Mouse (Mus musculus) CD4-positive helper T cell, adult 2 months (primary cell): Measurements from ENCODE around the gene Fgfr2.
A peak's percentile ranks its signal among the peaks of the same experiment; 100 is the strongest.

Experiments
- DNase-seq: peaks from one replicate; pipeline ENCODE4 v3.0.0-alpha.2; 2012; ENCODE audit warnings: low read depth, missing footprints, low spot score

Fgfr2 gene

GRCm38 (mm10) chr7:132776338-132777111, 346.6 kb downstream of the Fgfr2 start:
- no peak for DNase-seq

DNA sequence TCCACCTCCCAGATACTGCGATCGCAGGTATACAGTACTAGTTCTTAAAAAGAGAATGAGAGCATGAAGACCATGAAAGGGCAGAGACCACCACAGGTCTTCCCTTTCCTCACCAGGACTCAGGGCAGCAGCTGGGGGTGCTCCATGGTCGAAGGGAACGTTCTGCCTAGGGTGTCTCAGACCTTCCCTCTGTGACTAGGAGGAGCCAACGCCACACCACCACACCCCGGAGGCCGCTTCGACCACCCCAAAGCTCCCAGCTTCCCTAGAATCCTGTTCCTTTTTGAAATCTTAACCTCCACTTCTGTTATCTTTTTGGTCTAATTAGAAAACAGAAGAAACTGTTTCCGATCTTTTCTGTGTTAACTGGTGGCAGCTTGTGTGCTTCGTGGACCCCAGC, 347.2 kb downstream of the Fgfr2 start:
- DNase-seq, result no peak

DNA sequence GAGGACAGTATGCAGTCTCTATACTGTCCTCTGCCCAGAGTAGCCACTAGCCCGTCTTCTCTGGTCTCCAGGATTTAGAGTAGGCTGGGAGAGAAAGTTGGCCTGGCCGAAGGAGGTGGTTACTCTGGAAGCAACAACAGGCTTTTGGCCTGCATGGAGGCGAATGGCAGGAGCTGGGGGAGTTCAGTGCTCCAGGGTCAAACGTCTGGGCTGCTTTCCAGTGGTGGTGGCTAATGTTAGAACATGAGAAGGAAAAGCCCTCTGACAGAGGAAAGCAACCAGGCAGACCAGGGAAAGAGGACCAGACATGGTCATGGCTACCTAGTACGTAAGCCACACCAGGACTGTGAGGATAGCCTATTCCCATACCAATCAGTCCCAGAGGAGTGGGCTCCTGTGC, 347.8 kb downstream of the Fgfr2 start:
- DNase-seq, result no peak

GRCm38 (mm10) chr7:132773011-132773705, 350.0 kb downstream of the Fgfr2 start:
- DNase-seq, result peak; percentile 79

GRCm38 (mm10) chr7:132772440-132772839, 350.7 kb downstream of the Fgfr2 start:
- peak; percentile 45 for DNase-seq

- DNase-seq, result no peak
Measured at GRCm38 (mm10) chr7:132768498-132769344, 354.4 kb downstream of the Fgfr2 start.

DNA sequence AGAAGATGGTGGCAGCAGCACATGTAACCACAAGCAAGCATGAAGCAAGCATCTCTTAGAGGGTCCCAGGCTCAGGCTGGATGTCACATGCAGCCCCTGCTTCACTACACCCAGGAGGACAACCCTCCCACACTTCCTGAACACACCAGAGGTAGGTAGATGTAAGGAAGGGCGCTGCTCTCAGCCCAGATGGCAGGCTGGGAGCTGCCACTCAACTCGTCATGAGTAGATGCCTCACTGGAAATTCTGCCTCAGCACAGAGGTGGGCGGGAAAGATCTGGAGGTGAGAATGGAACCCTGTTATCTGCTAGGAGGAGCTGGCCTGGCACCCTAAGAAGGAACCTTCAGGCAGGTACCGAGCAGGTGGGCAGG, 355.2 kb downstream of the Fgfr2 start:
- peak; percentile 75 for DNase-seq

- DNase-seq, result no peak
Measured at GRCm38 (mm10) chr7:132767233-132767998, 355.7 kb downstream of the Fgfr2 start.

DNA sequence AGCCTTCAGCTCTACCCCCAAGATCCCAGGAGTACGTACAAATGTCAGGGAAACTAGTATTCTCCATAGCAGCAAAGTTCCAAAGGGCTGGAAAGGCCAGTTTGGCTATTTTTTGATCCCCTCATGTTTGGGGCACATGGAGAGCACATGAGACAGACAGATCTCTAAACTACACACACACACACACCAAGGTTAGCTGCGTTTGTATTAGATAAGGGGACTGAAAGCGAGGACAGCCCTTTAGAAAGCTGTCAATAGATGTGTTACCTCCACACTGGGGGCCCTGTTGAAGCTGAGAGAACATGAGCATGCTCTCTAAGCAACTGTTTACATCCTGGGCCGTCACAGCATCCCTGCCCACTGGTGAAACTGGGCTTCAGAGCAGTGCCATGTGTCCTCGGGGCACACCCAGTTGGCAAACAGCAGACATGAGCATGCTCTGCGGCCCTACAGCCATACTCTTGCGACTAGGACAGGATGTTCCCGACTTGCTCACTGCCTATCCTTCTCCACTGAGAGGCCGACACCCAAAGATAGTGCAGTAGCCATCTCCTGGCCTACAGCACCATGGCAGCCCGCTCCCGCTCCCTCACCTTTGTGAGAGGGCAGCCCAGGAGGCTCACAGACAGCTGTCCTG, 356.8 kb downstream of the Fgfr2 start:
- peak; percentile 36 for DNase-seq

DNA sequence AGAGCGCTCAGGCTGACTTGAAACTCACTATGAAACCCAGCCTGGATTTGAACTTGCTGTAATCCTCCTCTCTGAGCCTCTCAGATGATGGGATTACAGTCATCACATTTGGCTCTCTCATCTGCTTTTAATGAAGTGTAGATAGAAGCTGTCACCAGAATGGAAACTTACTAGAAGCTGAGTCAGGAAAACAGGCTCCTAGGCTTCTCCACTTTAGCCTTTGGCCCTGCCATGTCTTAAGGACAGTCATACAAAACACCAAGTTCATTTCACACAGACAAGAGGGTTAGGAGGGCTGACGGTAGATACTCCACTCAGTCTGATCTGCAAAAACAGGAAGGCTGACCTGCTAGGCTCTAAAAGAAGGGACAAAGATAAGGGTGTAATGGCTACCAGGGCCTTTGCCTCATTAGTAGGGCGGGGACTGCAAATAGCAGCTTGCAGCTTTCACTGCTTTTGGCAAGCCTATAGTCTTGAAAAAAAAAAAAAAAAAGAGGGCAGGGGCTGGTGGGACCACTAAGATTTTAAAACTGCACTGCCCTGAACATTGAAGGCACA, 357.4 kb downstream of the Fgfr2 start:
- DNase-seq, result peak; percentile 44

- peak; percentile 73 for DNase-seq
Measured at GRCm38 (mm10) chr7:132764896-132765491, 358.2 kb downstream of the Fgfr2 start.

GRCm38 (mm10) chr7:132764314-132764713, 358.8 kb downstream of the Fgfr2 start:
- DNase-seq, result no peak

- DNase-seq, result no peak
Measured at GRCm38 (mm10) chr7:132763911-132764310, 359.2 kb downstream of the Fgfr2 start.

DNA sequence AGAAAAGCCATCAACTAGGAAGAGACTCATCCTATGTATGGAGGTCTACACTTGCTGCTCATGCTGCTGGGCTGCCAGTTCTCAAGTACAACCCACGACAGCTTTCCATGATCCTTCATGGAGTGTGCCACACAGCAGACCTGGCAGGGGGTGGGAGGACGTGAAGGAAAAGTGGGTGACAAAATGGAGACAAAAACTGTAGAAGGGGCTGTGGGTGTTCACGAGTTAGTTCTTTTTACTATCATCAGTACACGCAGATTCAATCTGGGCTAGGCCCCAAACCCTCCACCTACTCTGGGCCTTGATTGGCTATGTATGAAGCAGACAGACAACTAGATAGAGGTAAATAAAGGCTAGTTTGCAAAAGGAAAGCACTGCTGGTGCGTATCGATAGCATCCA, 359.8 kb downstream of the Fgfr2 start:
- no peak for DNase-seq

- DNase-seq, result no peak
Measured at GRCm38 (mm10) chr7:132761409-132761808, 361.7 kb downstream of the Fgfr2 start.

GRCm38 (mm10) chr7:132760589-132761180, 362.5 kb downstream of the Fgfr2 start:
- no peak for DNase-seq

- DNase-seq, result no peak
Measured at GRCm38 (mm10) chr7:132759926-132760325, 363.2 kb downstream of the Fgfr2 start.

DNA sequence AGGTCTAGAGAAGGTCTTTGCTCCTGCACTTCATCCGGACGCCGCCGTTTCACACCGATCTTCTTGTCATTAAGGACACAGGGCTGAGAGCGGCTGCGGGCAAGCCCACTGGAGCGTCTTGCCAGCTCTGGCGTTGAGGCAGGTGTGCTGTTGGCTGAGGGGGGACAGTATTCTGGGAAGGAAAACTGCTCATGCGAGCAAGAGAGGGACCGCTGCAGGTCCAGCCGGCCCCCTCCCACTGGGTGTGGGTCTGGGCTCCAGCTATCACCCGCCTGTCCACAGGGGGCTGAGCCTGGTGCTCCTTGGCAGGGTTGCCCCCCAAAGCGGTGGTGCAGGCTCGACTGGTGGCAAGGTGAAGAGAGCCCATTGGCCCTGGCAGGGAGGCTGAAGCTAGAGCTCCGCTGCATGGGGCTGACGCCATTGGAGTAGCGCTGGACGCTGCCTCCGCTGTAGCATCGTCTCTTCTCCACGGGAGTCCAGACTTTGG, 363.7 kb downstream of the Fgfr2 start:
- no peak for DNase-seq

- no peak for DNase-seq
Measured at GRCm38 (mm10) chr7:132758875-132759274, 364.3 kb downstream of the Fgfr2 start.

- DNase-seq, result no peak
Measured at GRCm38 (mm10) chr7:132756325-132756724, 366.8 kb downstream of the Fgfr2 start.
